Mouse (Mus musculus) ovary, postnatal 36 days (tissue): ENCODE measurements around the gene 4930404N11Rik.

Experiments
- DNase-seq: peaks from one replicate; pipeline ENCODE4 v3.0.0; 2022; ENCODE audit warnings: low spot score, mixed read lengths

4930404N11Rik gene

DNA sequence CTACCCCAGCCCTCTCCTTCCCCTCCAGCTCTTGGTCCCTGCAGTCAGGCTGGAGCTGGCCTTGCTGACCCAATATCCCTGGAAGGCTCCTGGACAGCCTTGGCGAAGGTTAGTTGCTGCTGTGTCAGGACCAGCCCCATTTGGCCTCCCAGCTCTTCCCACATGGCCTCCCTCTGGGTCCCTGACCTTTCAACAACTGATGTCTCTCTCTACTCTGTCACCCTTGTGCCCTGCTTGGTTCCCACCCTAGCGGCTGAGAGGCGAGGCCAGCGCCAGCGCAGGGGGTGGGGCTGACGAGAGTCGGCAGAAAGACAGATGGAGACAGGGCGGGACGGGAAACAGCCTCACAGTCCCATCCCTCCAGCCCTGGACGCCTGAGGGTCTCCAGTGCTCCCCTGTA lies 37.2 kb downstream of the 4930404N11Rik start, which contains the start of gene Tbxa2r:
Tbxa2r (plus strand) TSS at position 346 of the 400 bp plus-strand sequence.
- DNase-seq: peak; percentile 50

DNA sequence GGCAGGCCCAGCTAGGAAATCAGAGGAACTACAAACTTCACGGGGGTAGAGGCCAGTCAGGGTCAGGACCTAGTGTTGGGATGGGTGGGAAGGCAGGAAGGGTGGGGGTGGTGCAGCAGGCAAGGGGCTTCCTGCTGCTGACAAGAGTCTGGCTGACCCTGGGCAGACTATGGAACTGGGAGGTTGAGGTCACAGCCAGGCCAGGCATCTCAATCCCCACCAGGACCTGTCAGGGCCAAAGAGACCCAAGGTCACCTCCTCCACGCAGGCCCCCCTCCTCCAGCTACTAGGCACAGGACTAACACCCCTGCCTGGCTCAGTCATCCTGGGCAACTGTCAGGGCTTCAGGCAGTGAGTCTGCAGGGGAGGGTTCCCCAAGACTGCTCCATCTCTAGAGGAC lies 37.7 kb downstream of the 4930404N11Rik start:
- no peak for DNase-seq

DNA sequence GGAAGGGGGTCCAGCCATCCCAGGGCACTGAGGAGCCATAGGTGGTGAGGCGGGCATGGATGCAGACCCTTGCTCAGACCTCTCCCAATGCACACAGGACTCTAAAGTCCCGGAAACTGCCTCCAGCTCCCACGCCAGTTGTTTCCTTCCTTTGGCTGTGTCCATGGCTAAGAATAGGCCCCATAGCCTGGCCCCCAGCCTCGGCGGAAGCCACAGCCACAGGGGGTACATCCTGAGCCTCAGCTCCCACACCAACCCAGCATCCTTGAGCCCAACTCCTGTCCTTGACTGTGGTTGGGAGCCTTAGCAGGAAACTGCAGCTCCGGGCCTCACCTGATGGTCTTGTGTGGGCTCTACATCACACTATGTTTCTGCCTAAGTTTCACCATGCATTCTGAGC lies 38.8 kb downstream of the 4930404N11Rik start:
- DNase-seq: no peak

DNA sequence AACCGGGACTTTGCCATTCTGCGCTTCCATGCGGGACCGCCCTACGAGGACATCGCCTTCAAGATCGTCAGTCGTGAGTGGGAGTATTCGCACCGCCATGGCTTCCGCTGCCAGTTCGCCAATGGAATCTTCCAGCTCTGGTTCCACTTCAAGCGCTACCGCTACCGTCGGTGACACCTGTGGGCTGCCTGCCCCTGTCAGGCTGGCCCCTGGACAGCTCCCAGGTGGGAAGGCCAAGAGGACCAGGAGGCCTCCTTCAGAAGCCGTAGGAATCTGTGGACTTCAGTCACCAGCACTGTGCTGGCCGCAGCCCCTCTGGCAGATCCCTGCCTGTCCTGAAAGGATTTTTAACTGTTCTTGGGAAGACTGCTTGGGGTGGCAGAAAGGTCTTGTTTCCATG lies 39.8 kb downstream of the 4930404N11Rik start:
- no peak for DNase-seq

DNA sequence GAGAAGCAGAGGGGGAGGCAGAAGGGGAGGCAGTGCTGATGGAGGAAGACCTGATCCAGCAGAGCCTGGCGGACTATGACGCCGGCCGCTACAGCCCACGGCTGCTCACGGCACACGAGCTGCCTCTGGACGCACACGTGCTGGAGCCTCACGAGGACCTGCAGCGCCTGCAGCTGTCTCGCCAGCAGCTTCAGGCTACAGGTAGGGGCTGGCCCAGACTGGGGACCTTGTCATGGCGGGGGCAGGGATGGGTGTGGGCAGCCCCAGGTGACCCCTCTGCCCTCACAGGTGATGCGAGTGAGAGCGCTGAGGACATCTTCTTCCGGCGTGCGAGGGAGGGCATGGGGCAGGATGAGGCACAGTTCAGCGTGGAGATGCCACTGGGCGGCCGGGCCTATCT lies 40.4 kb downstream of the 4930404N11Rik start:
- DNase-seq: no peak

DNA sequence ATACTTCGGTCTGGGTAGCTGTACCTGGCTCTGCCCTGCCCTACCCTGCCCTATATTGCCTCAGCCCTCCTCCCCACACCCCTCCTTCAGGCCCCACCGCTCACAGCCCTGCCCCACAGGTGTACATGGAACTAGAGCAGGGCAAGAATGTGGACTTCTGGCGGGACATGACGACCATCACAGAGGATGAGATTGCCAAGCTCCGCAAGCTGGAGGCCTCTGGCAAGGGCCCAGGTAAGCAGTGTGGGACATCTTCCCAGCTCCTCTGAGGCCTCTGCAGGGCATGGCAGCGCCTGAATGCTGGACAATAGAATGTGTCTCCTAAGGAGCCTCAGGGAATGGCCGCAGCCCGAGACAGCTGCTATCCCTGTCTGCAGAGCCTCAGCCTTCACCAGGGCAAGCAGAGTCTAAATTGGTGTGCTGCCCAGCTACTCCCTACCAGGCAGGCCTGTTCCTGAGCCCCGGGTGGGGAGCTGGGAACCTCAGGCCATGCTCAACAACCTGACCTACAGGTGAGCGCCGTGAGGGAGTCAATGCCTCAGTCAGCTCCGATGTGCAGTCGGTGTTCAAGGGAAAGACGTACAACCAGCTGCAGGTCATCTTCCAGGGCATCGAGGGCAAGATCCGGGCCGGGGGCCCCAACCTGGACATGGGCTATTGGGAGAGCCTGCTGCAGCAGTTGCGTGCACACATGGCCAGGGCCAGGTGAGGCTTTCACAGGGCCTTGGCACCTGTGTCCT lies 41.7 kb downstream of the 4930404N11Rik start:
- no peak for DNase-seq

DNA sequence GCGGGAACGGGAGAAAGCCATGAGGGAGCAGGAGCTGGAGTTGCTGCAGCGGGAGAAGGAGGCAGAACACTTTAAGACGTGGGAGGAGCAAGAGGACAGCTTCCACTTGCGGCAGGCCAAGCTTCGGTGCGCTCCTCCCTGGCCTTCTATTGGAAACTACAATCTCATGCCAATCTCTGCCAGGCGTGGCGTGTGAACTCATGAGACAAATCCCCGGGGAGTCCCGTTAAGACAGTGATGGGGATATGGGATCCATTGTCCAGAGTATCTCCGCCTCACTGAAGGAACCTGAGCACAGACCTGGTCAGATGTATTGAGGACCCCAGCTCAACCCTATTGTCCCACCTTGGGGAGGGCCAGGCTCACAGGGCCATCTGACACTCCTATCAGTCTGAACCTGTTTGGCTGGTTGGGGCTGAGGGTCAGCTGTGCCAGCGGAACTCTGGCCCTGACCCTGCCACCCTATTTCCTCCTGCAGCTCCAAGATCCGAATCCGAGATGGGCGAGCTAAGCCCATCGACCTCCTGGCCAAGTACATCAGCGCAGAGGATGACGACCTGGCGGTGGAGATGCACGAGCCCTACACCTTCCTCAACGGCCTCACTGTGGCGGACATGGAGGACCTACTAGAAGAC lies 42.4 kb downstream of the 4930404N11Rik start:
- no peak for DNase-seq

DNA sequence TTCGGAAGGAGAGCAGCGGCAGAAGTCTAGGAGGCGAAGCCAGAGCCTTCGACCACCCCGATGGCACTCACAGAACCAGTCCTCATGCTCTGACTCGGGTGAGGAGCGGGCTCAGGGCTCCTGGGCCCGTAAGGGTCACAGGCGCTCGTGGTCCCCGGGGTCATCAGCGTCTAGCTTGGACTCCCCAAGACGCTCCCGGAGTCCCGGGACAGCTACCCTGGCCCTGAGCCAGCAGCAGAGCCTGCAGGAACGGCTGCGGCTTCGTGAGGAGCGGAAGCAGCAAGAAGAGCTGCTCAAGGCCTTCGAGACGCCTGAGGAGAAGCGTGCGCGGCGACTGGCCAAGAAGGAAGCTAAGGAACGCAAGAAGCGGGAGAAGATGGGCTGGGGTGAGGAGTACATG lies 43.2 kb downstream of the 4930404N11Rik start:
- no peak for DNase-seq

DNA sequence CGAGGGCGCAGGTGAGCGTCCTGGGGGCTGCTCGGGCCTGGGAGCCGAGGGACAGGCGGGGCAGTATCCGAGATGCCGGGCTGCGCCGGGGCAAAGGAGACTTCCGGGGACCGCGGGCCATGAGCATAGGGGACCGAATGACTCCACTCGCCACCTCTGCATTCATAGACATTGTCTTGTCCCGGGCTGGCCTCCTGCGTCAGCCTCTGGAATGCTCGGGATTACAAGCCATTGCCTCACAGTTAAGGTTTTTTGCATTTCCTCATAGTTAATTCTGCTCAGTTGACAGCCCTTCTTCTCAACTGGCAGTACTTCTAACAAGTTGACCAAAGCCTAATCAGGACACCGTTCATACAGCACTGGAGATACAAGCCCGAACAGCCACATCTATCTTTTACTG lies 44.2 kb downstream of the 4930404N11Rik start:
- no peak for DNase-seq

DNA sequence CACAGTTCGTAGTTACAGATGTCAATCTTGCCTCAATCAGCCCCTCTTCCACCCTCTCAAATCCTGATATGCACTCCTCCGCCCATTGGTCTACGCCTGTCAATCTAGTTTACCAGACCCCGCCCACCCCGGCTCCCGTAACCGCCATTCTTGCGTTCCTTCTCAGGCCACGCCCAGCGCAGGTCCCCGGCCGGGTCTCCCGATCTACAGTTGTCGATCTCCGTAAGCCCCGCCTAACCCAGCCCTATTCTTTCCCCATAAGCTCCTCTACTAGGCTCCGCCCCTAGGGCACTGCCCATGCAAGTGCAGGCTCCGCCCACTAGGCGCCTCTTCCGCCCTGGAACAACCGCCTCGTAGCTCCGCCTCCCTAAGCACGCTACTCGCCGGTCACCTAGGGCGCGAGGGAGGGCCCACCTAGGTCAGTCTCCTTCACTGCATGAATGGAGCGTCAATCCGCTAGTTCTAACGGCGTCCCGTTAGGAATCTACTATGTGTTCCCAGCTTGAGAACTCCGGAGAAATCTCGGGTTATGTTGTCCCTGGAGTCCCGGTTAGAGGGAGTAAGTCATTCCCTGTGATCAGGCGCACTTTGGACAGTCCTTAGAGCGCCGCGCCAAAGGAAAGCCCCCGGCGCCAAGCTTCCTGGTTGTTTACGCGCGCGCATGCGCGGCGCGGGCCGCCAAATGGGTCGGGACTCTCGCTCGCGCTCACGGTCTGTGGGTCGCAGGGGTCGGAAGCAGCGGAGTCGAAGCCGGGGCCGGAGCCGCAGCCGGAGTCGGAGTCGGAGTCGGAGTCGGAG lies 44.9 kb downstream of the 4930404N11Rik start, which contains the start of gene Cactin:
Cactin (plus strand) TSS at position 554 of the 798 bp plus-strand sequence.
- peak; percentile 99 for DNase-seq

DNA sequence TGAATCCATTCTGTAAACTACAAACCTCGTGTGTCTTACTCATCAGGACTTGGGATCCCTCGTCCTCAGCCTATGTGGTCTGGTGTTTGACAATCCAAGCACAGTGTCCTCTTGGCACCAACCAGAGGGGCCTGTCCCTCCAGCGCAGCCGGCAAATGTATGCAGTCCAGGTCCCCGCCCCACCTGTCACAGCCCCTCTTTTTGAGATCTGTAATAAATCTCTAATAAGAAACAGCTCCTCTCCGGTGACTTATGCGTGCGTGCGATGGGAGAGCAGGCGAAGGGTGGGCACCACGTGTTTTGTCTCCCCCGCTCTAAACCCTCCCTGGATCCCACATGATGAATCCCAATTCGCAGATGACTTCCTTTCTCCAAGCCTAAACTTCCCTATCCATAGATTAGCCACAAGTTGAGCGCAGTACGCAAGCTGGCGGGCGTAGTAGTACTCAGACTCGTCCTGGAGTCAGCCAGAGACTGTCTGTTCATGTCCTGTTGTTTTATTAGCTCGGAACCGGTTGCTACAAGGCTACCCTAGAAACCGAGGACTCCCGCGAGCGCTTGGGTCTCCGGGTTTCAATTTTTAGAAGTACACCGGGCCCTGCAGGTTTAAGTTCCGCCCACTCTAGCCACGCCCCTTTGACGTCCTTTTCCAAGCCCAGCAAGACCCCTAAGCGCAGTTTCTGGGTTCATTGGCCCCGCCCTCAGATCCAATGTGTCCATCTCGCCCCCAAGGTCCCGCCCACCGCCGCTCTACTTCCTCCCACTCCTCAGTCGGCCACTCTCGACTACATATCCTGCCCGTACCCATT lies 45.7 kb downstream of the 4930404N11Rik start:
- peak; percentile 96 for DNase-seq

DNA sequence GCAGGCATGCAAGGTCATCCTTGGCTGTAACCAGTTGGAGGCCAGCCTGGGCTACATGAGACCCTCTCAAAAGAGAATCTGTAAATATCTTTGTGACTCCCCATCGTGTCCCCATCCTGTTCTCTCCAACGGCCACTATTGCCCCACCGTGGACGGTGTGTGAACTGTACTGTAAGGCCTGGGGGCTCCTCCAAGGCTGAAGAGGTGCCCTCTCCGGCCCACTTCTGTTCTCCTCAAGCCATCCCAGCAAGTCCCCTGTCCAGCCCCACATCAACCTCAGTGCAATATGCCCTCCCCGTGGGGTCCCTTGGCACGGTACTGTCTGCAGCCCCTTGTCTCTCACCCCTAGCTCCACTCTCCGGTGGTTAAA lies 46.3 kb downstream of the 4930404N11Rik start:
- DNase-seq: no peak

DNA sequence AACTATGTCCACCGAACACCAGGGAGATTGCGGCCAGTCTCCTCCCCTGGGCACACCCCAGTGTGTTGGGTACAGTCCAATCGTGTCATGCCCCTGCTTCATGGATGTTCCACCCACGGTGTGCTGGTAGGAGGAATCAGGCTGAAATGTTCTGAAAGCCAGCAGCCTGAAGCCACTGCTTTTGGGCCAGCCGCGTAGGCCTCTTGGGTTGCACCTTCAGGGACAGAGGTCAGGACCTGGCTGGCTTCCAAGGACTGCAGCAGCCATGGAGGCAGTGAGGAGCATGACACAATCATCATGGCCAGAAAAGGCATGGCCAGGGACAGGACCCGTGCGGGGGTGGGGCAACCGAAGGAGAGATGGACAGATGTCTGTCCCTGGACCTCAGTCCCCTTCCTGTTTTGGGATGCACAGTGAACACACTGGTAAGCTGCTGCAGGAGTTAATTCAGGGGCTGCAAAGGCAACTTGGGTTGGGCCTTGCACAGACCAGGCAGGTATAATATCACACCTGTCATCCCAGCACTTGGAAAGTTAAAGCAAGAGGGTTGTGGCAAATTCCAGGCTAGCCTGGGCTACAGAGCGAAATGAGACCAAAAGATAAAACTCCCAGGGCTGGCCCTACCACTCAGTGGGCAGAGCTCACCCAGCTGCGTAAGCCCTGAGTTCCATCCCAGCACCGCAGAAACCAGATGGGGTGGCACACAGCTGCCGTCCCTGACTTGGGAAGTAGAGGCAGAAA lies 46.9 kb downstream of the 4930404N11Rik start:
- peak; percentile 57 for DNase-seq

DNA sequence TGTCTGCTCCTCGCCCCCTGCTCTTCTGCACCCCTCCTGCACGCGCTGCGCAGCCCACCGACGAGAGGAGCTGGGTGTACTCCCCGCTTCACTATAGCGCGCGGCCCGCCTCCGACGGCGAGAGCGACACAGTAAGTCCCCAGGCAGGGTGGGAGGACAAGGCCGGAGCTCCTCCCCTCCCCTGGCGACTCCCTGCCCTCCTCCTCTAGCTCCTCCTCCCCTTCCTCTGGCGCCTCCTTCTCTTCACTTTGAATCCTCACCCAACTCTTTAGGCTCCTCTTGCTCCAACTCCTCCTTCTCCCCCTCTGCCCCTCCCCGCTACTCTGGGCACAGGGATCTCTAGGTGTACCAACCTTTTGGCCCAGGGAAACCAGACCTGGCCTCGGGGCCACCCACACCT lies 48.3 kb downstream of the 4930404N11Rik start:
- peak; percentile 65 for DNase-seq

DNA sequence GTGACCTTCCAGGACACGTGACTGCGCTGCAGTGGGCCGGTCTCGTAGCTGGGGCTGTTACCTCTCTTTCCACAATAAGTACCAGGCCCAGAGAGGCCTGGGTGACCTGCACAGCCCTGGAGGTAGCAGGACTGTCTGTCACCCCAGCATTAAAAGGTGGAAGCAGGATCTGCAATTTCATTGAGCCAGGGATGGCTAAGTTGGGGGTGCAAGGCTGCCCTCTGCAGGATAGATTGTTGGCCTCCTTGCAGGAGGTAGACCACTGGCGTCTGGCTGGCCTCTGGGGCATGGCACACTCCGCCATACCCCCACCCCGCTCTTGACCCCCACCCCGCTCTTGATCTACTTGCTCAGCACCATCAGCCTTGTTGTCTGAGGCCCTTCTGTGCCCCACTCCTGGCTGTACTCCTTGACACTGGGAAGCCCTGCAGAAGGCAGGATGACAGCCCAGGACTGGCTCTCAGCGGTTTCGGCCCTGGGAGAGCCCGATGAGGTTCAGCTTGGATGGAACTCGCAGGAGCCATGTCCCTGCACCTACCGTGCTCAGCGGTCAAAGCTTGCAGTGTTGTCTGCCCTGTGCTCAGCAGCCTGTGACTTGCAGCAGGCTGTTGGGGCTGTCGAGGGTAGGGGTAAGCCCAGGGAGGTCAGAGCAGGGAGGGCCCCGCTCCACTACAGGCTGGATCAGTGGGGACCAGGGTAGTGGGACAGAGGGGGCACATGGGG lies 49.1 kb downstream of the 4930404N11Rik start:
- DNase-seq: no peak

DNA sequence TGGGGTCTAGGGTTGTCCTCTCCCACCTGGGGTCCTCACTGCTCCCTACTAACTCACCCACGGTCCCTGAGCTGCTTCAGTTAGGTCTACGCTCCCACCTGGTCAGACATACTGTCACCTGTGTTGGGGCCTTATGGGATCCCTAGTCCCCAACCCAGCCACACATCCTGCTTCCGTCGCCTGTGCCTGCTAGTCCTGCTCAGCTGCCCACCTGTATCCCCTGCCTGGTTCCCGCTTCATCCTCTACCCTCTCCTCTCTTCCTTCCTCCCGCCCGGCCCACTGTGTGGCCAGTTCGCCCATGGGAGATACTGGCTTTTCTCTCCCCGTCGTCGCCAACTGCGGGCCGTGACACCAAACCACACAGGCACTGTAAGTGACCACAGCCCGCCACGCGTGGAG lies 50.0 kb downstream of the 4930404N11Rik start:
- DNase-seq: no peak

DNA sequence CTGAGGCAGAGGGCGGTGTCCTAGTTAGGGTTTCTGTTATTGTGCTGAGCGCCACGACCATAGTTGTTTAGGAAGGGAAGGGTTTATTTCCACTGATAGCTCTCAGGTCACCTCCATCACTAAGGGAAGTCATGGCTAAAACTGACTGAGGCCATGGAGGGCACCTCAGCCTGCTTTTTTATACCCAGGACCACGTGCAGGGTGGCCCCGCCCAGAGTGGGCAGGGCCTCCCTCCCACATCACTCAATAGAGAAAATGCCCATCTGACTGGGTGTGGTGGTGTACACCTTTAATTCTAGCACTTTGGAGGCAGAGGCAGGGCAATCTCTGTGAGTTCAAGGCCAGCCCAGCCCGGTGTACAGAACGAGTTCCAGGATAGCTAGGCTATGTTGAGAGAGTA lies 51.4 kb downstream of the 4930404N11Rik start:
- no peak for DNase-seq

DNA sequence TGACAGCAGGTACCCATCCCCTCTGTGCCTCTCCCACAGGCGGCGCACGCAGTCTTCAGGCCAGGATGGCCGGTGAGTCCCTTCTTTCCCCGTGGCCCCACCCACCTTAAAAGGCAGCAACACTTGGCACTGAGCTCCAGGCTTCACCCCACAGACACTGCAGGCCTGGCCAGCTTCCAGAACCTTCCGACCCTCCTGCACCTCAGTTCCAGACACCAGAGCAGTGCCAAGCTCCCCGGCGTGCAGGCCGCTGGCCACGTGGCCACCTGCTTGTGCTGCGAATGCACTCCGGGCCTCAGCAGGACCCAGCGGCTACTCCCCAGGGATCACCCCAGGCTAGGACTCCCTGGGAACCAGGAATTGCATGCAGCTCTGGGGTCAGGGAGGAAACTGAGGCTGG lies 52.0 kb downstream of the 4930404N11Rik start:
- no peak for DNase-seq
